Mouse (Mus musculus) fibroblast of lung, adult 2 months (primary cell): ENCODE measurements around the gene Rhox11.
"Not testable (repeated sequence)": the region's sequence is repeated elsewhere in the genome, so short reads cannot be mapped to it uniquely, and the experiment has no call there.

Experiments used
- DNase-seq: peaks from one replicate; pipeline ENCODE4 v3.0.0-alpha.2; 2011; ENCODE audit warnings: low read depth

Rhox11 gene

GRCm38 (mm10) chrX:38085041-38085440, at the start of gene Rhox11:
TSS of gene Rhox11 (minus strand) at chrX:38085141.
- no peak for DNase-seq

DNA sequence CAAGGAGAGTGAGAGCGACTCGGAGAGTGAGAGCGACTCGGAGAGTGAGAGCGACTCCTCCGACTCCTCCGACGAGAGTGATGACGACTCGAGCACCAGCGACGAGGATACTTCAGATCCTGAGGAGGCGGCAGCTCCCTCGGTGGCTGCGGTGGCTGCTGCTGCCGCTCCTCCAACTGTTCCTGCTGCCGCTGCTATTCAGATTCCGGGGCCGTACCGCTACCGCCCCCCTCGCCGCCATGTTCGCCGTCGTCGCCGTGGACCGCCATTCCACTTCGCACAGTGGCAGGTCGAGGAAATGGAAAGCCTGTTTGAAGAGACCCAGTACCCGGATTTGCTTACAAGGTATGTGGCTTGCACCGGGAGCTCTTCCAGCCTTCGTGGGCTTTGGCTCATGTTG, 36.5 kb upstream of the Rhox11 start:
- no peak for DNase-seq

DNA sequence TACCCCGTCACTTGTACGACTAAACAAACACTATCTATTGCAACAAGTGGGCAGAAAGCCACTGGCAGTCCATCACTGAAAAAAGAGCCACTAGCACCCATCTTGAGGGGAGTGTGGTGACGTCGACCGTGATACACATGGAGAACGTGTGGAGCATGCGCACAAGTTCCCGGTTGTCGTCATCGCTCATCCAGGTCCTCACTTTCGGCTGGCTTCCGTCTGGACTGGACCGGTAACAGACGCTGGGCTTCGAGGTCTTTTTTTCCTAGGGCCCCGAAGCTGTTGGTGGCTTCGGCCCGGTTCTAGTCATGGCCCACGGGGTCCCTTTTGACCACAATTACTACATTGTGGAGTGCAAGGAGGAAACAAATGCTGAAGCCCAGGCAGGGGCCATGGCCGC, 36.0 kb upstream of the Rhox11 start, which contains the start of gene Rhox13:
Rhox13 (plus strand) TSS at position 238 of the 400 bp plus-strand sequence.
- no peak for DNase-seq

DNA sequence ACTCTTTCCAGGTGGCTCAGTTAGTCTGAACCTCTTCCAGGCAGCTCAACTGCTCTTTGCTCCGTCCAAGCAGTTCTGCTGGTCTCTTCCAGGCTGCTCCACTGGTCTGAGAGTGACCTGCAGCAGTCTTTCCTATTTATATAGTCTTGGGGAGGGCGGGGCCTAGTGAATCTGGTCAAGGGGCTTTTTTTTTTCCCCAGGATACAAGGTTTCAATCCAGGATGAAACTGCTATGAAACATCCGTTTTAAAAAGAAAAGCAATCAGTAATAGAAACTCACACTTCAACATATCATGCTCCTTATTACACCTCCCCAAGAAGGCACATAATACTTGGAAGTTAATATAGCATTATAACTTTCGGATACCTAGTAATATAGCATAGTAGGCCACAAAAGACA, 25.9 kb upstream of the Rhox11 start, which contains the start of gene Rhox12:
Rhox12 (minus strand) TSS at position 101 of the 400 bp plus-strand sequence.
- DNase-seq, result no peak

GRCm38 (mm10) chrX:38084226-38084625, 715 bp downstream of the Rhox11 start:
- no peak for DNase-seq

DNA sequence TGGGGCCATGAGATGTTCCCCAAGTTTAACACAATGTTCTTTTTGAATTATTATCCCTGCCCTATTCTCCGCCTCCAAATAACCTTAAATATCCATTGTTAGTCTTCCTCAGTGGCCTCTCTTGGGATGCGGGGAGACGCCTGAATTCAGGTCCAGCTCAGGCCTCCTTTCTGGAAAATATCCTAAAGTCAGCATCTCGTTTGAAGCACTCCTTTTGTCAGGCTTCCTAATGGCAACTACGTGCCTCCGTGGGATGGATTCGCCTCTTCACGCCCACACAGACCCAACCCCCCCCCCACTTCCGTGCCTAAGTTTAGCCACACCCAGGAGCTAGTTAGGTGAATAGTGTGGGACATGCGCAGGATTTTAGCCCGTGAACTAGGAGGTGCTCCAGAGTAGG, 18.8 kb downstream of the Rhox11 start, which contains the start of gene Rhox10:
Rhox10 (plus strand) TSS at position 301 of the 400 bp plus-strand sequence.
- no peak for DNase-seq

GRCm38 (mm10) chrX:38061544-38061943, 23.4 kb downstream of the Rhox11 start:
- DNase-seq, result no peak

DNA sequence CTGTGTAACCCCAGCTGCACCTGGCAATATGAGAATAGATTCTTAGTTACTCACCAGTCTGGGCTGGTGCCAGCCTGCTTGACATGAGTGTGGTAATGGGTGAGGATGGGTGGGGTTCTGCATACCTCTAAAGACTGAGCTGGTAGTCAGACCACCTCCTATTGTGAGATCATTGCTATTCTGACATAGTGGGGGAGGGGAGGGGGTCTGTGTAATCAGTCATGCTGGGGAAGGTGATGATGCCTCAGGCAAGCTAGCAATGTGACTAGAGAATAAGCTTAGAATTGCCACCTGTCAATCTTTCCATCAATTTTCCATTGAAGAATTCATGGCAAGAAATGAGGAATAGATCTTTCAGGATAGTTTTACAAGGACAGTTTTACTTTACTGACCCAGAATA, 41.9 kb downstream of the Rhox11 start, which contains the start of gene Btg1-ps2:
Btg1-ps2 (minus strand) TSS at position 101 of the 400 bp plus-strand sequence.
- DNase-seq, result not testable (repeated sequence)

- DNase-seq, result no peak
Observed at GRCm38 (mm10) chrX:38039666-38040065, 45.3 kb downstream of the Rhox11 start.

DNA sequence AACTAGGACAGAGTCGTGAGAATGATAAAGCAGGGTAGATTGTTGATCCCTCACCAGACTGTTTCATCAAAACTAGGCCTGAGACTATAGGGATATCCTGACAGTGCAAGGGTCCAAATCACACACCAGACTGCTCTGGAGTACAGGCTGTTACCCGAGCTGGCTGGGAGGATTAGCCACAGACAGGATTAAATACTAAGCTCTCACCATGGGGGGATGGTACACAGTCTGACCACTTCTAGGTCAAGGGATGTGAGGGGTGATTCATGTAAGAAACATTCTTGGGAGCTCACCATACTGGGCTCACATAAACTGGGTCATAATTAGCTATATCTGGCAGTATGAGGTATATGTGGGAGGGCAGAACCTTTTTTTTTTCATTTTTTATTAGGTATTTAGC, 51.1 kb downstream of the Rhox11 start:
- DNase-seq, result no peak
